Mouse (Mus musculus) cerebellum, postnatal 25 days (tissue): ENCODE results near the gene Bnc2.

Source experiments
- DNase-seq, 2 experiments: peaks; one replicate each; pipeline ENCODE4 v3.0.0; 2021; ENCODE audit warnings: mixed read lengths in 2 of 2

Gene Bnc2

GRCm38 (mm10) chr4:84308226-84308862 is 366.7 kb downstream of the Bnc2 start:
- no peak for DNase-seq

GRCm38 (mm10) chr4:84306928-84307606 is 368.0 kb downstream of the Bnc2 start:
- DNase-seq = no peak

DNA sequence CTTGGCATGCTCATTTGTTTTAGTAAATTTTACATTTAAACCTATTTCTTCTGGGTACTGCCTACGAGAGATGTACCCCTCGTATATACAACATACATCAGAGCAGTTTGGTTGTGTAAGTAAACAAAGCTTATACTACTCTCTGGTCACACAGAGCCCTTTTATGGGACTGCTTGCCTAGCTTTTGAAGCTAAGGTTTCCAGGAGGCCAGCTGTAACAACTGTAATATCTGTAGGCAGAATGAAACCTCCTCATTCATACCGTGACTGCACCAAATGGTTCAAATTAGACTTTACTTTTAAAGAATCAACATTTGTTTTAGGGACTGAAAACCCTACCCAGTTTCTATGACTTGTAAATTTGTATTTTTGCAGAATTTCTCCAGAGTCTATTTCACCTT is 372.1 kb downstream of the Bnc2 start:
- no peak for DNase-seq

- DNase-seq = no peak
These were observed 389.9 kb downstream of the Bnc2 start for GRCm38 (mm10) chr4:84285153-84285552.

- no peak for DNase-seq
These were observed 392.4 kb downstream of the Bnc2 start for GRCm38 (mm10) chr4:84282651-84283050.

GRCm38 (mm10) chr4:84278156-84278555 is 396.9 kb downstream of the Bnc2 start:
- no peak for DNase-seq

DNA sequence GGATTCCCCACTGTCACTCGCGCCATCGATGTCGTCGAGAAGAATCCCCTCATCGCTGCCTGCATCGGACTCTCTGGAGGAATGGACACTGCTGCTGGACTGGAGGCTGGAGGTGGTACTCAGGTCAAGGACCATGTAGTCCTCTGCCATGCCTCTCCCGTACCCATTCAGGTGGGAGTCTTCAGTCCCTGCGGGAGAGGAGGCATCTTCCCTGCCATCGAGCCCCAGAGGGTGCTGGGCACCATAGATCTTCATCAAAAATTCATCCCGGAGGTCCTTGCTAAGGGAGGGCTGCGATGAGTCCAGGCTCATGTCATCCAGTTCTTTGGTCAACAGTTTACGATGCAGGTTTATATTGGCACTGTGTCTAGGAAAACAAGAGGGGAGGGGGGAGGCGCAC is 399.0 kb downstream of the Bnc2 start:
- DNase-seq = no peak

DNA sequence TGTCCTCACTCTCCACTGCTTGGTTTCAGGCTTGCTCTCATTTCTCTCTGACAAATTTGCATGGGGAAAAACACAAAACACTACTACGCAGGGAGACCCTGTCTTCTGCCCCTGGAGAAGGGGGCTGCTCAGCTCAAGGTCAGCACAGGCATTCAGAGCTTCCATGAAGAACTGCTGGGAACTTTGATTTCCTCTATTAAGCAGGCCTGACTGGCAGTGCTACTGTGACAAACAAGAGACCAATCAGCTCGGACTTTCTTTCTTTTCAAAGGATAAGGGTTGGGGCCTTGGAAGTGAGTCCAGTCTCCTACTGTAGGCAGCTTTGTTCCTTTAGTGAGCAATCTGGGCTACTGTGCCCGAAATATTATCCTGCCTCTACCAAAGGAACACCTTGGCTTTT is 400.9 kb downstream of the Bnc2 start:
- DNase-seq = no peak

DNA sequence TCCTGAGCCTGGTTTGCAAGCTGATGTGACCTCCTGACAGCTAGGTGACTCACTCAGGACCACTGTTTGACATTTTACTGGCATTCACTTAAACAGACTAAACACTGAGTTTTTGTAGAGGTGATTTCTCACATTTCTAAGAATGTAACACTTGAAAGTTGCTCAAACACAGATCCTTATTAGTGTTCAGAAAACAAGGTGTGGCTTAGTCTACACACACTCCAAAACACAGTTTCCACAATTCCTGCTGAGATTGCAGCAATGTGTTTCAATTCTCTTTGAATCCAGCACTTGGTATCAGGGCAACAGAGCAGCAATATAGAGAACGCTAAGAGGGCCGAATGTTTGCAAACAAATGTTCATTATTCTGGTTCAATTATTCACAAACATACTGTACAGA is 402.2 kb downstream of the Bnc2 start:
- no peak for DNase-seq

- no peak for DNase-seq
These were observed 405.2 kb downstream of the Bnc2 start for GRCm38 (mm10) chr4:84269845-84270244.

GRCm38 (mm10) chr4:84247356-84247755 is 427.7 kb downstream of the Bnc2 start:
- no peak for DNase-seq

GRCm38 (mm10) chr4:84232346-84232745 is 442.7 kb downstream of the Bnc2 start:
- no peak for DNase-seq

- no peak for DNase-seq
These were observed 443.8 kb downstream of the Bnc2 start for GRCm38 (mm10) chr4:84231251-84231650.

- DNase-seq = no peak
These were observed 445.7 kb downstream of the Bnc2 start for GRCm38 (mm10) chr4:84229189-84229960.

DNA sequence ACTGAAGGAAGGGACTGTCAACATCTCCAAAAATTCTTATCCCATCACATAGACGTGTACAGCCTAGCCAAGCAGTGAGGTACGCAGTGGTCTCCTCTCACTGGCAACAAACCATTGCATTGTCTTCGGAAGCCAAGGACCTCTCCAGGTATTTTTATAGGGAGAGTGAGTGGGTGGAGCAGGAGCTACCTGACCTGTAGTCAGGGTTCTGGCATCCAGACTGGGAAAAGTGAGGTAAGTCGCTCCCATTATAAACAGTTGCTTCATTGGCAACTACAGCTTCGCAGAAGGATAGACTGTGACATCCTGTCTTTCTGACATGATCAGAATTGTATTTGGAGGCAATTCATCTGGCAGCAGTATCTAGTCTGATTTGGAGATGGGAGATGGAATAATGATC is 446.5 kb downstream of the Bnc2 start:
- DNase-seq = no peak
